Mouse (Mus musculus): ENCODE measurements at regions not wholly inside any gene's neighbourhood (a gene's known extent, or its start where the extent isn't known, plus 50 kb on each side); places are given as distances from the start of the nearest gene placed in this dataset.
A peak's percentile ranks its signal among the peaks of the same experiment; 100 is the strongest.
"Not testable (repeated sequence)": the region's sequence is repeated elsewhere in the genome, so short reads cannot be mapped to it uniquely, and the experiment has no call there.

DNA sequence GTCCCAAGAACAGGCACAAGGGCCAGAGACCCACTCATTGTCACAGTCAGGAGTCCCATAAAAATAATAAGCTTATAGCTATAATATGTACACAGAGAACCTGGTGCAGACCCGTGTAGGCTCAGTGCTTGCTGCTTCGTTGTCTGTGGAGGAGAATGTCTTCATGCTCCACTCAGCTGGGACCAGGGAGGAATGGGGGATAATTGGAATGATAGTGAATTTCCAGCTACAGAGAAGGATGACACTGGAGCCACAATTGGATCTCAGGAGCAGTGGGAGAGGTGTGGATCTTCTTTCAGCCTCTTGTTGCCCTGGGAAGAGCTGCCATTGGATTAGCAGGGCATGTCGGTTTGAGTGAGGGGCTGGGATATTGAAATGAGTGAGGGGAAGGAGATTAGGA, 497.8 kb upstream of the Tbl1xr1 start:
- 70% methylated on average over 3 of the region's 3 CpGs for WGBS
- no peak for DNase-seq (ENCODE audit: low read depth, low spot score)

DNA sequence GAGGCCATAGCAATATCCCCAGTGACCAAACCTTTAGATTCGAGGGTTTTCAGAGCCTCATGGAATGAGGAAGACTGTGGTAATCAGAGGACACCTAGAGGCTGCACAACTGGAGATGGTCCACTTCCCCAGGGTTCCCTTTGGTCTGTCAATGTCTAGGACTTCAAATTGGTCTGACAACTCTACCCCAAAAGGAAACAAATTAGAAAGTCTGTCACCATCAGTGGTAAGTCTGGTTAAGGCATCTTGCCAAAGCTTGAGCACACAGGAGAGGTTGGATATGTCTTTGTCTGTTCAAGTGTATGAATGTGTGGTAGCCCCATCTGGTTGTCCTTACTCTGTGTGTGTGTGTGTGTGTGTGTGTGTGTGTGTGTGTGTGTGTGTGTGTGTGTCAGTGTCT, 494.3 kb upstream of the Tbl1xr1 start:
- DNase-seq (ENCODE audit: low read depth, low spot score), result no peak
- WGBS, result 77% methylated on average over 1 of the region's 1 CpGs

DNA sequence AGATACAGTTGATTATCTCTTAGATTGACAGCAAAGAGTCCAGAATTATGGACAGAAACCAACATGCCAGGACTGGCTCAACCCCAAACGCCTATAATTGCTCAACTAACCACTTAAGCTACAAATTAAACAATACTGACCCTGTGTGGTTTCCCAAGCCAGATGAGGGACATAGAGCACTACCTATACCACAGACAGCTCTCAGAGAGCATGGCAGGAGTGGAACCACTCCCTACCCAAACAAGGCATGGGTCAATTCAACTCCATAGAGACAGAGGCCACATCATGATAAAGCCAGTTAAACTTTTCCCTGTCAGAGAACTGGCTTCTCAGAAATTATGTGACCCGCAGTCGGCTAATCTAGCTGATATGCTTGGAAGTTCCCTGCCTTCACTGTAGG, 490.7 kb upstream of the Tbl1xr1 start:
- WGBS, result 65% methylated on average over 3 of the region's 3 CpGs
- DNase-seq (ENCODE audit: low read depth, low spot score), result no peak

- no peak for DNase-seq (ENCODE audit: low read depth, low spot score)
- 100% methylated on average over 2 of the region's 2 CpGs for WGBS
These were observed 469.6 kb upstream of the Tbl1xr1 start for GRCm38 (mm10) chr3:21606846-21607245.

- WGBS, result 93% methylated on average over 2 of the region's 2 CpGs
- no peak for DNase-seq (ENCODE audit: low read depth, low spot score)
These were observed 466.2 kb upstream of the Tbl1xr1 start for GRCm38 (mm10) chr3:21610231-21610630.

GRCm38 (mm10) chr3:21621745-21622144, 454.7 kb upstream of the Tbl1xr1 start:
- DNase-seq (ENCODE audit: low read depth, low spot score), result no peak
- WGBS, result 88% methylated on average over 2 of the region's 2 CpGs

- 94% methylated on average over 2 of the region's 2 CpGs for WGBS
These were observed 451.4 kb upstream of the Tbl1xr1 start for GRCm38 (mm10) chr3:21625039-21625438.

DNA sequence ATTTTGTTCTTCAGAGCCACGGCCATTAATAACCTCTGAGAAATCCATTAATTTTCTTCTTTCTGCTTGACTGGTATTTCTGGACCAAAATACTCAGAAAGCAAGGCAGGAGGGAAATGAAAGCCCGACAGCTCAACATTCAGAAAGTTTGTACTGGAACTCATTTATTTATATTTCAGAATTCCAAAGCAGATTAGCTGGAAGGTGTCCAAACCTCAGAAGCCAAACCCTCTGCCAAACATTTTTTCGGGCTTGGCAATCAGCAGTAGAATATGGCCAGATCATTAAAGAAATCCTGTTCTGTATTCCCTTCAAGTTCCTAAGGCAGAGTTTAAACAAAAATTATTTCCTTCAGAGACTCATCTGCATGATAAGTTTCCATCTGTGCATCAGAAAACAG, 450.4 kb upstream of the Tbl1xr1 start:
- DNase-seq (ENCODE audit: low read depth, low spot score), result no peak
- 23% methylated on average over 3 of the region's 3 CpGs for WGBS

More at GRCm38 (mm10) chr3:21625039-21625438, 451.4 kb upstream of the Tbl1xr1 start:
- no peak for DNase-seq (ENCODE audit: low read depth, low spot score)

- DNase-seq (ENCODE audit: low read depth, low spot score), result not testable (repeated sequence)
- WGBS, result 93% methylated on average over 2 of the region's 2 CpGs
These were observed 449.4 kb upstream of the Tbl1xr1 start for GRCm38 (mm10) chr3:21627048-21627447.

DNA sequence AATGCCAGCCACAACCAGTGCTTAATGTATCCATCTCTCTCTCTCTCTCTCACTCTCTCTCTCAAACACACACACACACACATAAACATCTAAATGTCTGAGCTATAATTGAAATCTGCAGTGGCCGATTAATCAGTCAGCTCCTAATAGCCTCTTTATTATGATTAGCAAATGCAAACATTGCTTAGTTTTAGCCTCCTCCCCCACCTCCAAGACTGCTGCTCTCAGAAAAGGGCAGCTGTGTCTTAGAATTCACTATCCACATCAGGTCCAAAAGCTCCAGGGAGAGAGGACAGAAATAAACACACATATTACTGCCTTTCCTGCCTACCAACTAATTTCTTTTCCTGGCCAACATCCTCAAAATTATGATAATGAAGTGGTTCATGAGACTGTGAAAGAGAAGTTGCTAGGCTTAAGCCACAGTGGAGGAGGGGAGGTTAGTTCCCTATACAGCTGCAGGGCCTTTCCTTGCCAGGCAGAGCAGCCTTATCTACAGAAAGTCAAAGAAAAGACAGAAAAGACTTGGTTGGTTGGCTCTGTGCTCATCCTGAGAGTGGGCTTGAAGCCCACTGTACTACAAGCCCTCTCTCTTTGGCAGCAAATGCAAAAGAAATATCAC, 442.7 kb upstream of the Tbl1xr1 start:
- no peak for DNase-seq (ENCODE audit: low read depth, low spot score)
- 59% methylated on average over 1 of the region's 1 CpGs for WGBS

DNA sequence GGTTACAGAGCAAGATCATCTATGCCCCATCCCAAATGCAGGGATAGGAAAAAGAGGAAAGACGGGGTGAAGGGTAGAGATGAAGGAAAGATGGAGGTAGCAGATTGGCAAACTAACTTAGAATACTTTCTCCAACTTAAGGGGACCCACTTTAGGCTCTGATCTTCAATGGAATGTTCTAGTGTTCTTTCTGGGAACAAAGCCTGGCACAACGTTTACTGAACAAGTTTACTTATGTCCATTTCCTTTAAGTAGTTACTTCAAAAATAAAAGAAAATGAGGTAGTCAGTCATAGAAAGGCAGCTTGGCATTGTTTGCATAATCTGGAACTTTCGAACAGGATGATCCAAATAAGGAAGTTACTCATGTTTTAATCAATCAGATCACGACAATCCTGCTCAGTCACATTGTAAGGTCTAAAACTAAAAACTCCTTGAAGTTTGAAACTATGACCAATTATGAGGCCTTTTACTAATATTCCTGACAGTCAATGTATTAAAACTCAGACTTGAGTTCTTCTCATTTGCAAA, 441.7 kb upstream of the Tbl1xr1 start:
- 47% methylated on average over 4 of the region's 4 CpGs for WGBS
- no peak for DNase-seq (ENCODE audit: low read depth, low spot score)

GRCm38 (mm10) chr3:21638886-21639285, 437.6 kb upstream of the Tbl1xr1 start:
- 53% methylated on average over 5 of the region's 5 CpGs for WGBS
- DNase-seq (ENCODE audit: low read depth, low spot score), result no peak

DNA sequence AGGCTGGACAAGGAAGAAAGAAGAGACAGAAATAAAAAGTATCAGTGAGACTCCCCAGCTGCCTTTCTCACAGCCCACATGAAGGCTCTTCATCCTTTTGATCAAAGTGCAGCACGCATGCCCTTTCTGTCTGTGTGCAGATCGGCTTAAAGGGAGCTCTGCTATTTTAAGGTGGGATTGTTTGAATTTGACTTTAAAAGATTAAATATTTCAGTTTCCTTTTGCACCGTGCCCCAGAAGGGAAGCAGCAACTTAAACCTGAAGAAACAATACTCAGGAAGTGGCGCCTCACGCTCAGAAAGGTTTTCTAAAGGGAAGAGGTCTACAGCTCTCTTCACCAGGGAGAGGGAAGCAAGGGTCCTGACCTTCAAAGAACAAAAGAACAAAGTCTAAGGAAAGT, 436.9 kb upstream of the Tbl1xr1 start:
- no peak for DNase-seq (ENCODE audit: low read depth, low spot score)
- 62% methylated on average over 5 of the region's 5 CpGs for WGBS

DNA sequence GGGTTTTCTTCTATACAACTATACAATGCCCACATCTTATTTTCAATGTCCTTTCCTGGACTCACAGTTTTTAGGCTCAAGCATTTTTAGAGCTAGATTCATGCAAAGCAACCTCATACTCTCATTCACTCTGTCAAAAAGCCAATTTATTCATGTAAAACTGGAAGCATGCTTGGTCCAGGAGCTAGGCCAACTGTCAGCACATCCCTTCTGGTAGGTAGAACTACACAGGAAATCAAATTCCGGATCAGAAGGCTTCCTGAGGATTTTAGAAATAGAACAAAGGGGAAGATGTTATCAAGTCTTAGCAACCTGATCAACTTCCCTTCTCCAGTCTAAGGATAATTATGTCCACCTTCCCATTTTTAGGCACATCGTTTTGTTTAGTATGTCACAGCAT, 432.4 kb upstream of the Tbl1xr1 start:
- DNase-seq (ENCODE audit: low read depth, low spot score), result no peak
- WGBS, result 75% methylated on average over 2 of the region's 2 CpGs

DNA sequence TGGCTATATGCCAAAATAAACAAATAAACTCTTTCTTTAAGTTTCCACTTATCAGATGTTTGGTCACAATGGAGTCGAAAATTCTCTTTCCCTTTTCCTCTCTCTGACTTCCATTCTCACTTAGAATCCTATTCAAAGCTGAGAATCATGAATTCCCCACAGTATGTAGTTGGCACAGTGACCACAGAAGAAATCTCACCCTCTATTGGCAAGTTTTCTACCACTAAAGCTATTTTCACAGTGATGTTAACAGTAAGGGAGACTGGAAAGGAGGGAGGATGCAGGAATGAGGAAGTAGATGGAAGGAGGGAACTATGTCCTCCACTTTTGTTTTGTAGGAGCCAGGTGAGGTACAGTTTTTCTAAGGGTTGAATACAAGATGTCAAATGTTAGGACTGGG, 431.2 kb upstream of the Tbl1xr1 start:
- 22% methylated on average over 1 of the region's 1 CpGs for WGBS
- no peak for DNase-seq (ENCODE audit: low read depth, low spot score)

- WGBS, result 61% methylated on average over 8 of the region's 8 CpGs
- no peak for DNase-seq (ENCODE audit: low read depth, low spot score)
These were observed 426.5 kb upstream of the Tbl1xr1 start for GRCm38 (mm10) chr3:21649885-21650469.

DNA sequence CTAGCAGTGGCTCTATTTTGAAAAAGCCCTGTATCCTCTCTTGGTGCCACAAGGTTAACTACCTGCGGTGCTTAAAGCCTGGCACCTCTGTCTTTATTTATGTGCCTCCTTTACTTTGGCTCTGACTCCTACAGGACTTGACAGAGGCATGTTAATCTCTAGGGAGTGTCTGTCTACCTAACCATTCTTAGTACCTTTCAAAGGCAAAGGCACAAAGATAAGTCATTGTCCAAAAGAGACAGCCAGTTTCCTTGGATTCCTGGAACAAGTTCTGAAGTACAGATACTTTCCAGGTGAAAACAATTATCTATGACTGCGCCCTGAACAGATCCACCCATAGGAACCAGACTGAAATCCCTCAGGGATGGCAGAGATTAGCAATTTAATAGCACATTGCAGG, 421.2 kb upstream of the Tbl1xr1 start:
- 72% methylated on average over 2 of the region's 2 CpGs for WGBS
- no peak for DNase-seq (ENCODE audit: low read depth, low spot score)

DNA sequence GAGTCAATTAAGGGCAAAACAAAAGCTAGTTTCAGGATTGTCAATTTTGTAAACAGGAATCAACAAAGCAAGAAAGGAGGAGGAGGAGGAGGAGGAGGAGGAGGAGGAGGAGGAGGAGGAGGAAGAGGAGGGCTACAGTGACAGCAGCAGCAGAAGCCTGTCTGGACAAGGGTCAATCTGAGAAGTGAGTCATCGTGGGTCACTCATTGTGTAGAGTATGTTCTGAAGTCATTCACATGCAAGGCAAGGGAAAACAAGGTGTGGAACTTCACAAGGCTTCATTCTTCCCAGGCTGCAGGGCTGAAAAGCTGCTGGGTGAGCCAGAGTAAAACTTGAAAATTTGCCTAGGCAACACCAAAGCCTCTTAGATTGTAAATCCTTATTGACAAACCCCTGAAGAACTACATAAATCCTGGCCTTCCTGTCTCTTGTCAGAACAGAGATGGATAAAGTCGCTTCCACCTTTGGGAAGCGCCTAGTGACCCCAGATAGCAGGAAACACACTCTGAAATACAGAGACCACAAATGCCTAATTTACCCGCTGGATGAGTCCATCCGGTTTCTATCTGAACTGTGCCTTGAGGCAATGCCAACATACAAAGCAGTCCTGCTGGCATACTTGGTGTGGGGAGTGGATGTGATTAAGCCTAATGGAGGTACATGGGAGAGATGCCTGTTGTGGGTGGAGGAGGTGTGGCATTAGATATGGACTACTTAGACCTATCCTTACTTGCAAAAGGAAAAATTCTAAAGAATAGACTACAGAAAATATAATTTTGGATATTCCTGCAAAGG, 408.9 kb upstream of the Tbl1xr1 start:
- peak; percentile 27 for DNase-seq (ENCODE audit: low read depth, low spot score)
- 57% methylated on average over 5 of the region's 5 CpGs for WGBS

DNA sequence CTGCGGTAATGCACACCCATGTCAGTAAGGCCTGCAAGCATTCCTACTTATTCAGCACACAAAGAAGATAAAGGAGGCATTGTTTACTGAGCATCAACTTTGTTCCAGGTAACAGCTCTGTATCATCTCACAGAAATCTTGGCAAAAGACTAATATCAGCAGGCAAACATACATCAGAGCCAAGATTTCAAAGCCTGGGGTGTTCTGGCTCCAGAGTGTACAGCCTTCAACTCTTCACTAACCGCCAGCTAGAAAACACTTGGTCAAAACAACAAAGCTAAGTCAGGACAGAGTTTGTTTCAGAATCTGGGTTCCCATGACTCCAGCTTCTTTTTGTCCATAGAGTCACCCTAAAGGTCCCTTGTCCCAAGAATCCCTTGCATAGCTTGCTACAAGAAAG, 404.6 kb upstream of the Tbl1xr1 start:
- WGBS, result 83% methylated on average over 2 of the region's 2 CpGs
- DNase-seq (ENCODE audit: low read depth, low spot score), result no peak

DNA sequence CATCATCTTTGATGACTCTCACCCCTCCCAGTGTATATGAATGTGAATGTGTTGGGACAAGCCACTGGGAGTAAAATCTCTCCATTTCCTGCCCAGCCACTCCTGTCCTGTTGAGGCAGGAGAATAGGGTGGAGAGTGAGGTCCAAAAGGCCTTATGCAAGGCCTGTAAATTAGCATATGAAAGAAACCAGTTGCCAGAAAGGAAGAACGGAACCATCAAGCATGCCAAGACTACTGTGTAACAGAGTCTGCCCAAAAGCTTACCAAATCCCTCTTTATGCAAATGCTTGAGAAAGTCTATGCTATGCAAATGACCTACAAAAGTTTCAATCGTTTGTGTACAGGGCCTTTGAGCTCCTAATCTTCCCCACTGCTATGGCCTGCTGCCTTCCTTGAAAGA, 404.0 kb upstream of the Tbl1xr1 start:
- 81% methylated on average over 2 of the region's 2 CpGs for WGBS
- DNase-seq (ENCODE audit: low read depth, low spot score), result no peak

DNA sequence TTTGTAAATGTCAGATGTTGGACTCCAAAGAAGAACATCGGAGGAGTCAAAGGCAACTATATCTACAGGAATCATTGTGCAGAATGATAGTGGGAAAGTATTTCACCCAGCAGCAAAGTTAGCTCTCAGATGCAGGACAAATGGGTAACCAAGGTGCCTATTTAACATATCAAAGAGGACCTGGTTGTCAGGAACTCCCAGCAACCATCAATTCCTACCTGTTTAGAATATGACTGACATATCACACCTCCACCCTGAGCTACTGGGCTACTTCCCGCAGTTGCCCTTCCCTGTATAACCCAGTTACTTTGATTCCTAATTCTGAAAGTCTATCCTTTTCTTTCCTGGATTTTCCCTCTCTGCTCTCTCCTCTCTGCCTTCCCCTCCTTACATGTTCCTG, 403.0 kb upstream of the Tbl1xr1 start:
- 97% methylated on average over 2 of the region's 2 CpGs for WGBS
- DNase-seq (ENCODE audit: low read depth, low spot score), result no peak

All from large intestine, adult 2 months (tissue).